Mouse (Mus musculus) heart, postnatal 10 days (tissue): ENCODE data around the gene Paip2b. TPM values are rescaled to one million over a fixed set of nuclear protein-coding genes. Genes with fewer than 3 reads are reported as not detected.
"Not testable (repeated sequence)": the region's sequence is repeated elsewhere in the genome, so short reads cannot be mapped to it uniquely, and the experiment has no call there.

Experiments
- DNase-seq, 2 experiments: peaks; one replicate each; pipeline ENCODE4 v3.0.0; 2021
- intact Hi-C: fragments of 180-260 bp; cut with DNase I; formaldehyde crosslinking; loops from one replicate; pipeline ENCODE4 v1.15.1; 2025
- total RNA-seq, 2 experiments: library from RNA; stranded (reverse); gene quantifications; 2 replicates each; pipeline ENCODE4 v1.2.3; 2021

The Paip2b gene
- total RNA-seq, 2 experiments from 2014 or later: 19.4 to 20.2 TPM

DNA sequence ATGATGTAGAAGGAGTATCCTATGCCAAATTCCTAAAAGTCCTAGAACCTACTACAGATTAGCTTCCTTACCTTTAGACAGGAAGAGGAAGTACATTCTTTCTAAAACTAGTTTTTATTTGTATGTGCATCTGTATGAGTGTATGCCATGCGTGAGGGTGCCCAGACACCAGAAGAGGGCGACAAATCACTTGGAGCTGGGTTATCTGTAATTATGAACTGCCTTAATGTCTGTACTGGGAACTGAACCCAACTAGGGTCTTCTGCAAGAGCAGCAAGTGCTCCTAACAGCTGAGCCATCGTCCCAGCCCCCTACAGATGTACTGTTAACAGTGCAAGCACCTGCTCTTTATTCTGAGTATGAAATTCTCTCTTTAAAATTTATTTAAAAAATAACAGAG is 15.7 kb downstream of the Paip2b start:
- no peak for DNase-seq
- intact Hi-C loops: no loop called here

DNA sequence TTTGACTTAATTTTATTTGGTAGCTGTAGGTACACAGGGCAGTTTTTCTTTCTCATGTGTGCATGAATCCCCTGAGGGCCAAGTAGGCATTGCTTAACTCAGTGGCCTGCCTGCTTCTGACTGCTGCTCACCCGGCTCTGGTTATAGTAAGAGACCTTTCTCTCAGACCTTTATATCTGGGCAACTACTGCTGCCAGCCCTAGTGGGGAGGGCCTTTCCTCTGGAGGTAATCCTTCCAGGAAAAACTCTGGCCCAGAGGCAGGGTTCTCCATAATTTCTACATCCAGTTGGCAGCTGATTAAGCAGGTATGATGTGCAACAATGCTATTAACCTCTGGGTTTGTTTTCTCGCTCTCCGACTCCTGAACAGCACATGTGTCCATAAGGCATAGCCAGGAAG is 28.7 kb downstream of the Paip2b start:
- no peak for DNase-seq
- intact Hi-C loops: no loop called here

DNA sequence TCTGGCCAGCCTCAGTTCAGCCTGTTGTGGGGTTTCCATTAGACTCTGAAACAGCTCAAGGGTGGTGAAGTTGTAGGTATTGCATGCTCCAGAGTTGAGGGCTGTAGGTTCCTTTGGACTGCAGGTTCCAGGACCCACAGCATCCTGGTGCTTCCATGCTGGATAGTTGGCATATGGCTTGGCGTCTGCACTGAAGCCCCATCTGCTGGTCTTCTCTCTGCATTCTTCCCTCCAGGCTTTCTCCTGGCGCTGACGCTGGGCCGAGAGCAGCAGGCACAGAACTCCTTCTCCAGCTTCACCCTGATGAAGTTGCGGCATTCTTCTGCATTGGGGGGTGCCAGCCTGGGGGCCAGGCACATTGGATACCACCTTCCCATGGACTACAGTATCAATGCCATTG is 29.5 kb downstream of the Paip2b start:
- no peak for DNase-seq

DNA sequence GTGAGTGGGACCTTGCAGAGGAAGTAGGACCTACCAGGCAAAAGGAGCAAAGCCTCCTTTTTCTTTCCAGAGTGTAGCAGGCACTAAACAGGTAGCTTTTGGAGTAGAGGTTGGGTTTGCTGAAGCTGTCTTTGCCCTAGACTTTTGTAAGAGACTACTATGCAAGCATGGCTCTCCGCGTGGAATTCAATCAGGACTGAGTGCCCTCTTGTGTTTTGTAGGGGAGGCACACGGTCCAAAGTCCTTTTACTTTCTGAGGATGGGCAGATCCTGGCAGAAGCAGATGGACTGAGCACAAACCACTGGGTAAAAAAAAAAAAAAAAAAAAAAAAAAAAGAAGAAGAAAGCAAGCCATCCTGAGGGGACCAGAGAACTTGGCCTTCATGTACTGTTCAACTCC is 34.9 kb downstream of the Paip2b start:
- intact Hi-C loops: loop anchor here (5.0 kb wide), 1 partner anchor 71 kb away; the partner anchor contains the start of gene Zfp638
- DNase-seq: no peak

More for the DNA sequence above, 29.5 kb downstream of the Paip2b start:
- intact Hi-C loops: no loop called here

DNA sequence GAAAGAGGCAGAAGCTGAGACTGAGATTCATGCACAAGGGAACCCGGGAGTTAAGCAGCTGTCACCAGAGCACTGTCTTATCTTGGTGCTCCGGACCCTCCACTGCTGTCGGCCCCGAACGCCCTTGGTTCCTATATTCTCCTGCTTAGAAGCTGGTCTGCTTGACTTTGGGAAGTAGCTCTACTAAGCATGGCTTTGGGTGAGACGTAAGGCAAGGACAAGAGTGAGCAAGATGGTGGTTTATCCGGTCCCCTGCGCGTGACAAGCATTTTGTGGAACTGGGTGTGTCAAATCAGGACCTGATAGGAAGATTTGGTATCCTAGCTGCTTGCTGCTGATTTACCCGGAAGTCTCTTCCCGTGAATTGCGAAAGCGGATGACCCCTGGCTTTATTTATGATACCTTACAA is 36.0 kb downstream of the Paip2b start:
- peak; percentile 42 to 46 for DNase-seq
- intact Hi-C loops: loop anchor here (5.0 kb wide), 1 partner anchor 72 kb away; the partner anchor contains the start of gene Zfp638

DNA sequence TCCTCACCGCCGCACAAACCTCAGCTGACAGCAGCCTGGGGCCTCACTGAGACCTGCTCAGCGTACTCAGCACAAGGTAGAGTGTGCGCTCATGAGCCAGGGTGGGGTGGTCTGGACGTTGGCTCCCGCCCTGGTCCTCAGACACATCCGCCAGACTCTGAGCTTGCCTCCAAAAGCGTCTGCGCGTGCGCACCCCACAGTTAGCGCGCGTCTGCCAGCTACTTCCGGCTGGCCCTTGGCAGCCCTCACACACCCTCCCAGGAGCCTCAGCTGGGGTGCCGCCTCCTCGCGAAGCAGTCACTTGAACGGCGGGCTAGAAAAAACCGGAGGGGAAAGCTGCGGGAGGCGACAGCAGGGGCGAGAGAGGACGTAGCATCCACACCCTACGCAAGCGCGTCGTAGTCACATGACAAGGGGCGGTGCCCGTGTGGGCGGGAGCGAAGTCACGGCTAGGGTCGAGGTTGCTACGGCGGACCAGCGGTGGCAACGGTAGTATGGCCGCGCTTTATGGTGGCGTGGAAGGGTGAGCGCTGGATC is 36.7 kb downstream of the Paip2b start, which contains the start of gene Nagk:
Gene Nagk, plus strand, starts transcription at position 223 of the 537 bp plus-strand sequence.
- peak; percentile 94 to 96 for DNase-seq
- intact Hi-C loops: loop anchor here (5.0 kb wide), 1 partner anchor 72 kb away; the partner anchor contains the start of gene Zfp638

DNA sequence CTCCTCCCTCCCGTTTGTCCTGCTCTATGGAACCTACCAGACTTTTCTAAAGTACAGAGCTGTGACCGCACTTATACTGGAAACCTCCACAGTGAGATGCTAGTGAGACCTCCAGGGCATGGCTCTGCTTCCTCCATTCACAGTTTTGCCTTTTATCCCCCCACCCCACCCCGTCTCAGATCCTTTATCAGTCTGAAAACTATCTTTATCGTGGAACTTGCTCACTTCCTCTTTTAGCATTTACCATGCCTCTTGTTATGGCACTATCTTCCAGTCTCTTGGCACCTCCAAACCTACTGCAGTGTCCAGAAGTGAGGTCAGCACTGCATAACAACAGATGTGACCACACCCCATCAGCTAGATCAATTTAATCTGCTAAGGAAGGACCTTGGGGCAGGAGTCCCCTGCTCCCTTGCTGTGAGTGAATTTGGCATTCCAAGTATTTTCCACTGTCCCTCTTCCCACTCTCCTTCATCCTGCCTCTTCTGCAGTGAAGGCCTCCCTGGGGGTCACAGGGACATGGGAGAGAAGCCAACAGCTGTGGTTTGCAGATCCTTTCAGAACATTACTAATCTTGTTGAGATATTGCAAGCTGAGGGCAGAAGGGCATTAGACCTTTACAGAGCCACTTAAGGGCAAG is 40.2 kb downstream of the Paip2b start:
- no peak for DNase-seq
- intact Hi-C loops: no loop called here

DNA sequence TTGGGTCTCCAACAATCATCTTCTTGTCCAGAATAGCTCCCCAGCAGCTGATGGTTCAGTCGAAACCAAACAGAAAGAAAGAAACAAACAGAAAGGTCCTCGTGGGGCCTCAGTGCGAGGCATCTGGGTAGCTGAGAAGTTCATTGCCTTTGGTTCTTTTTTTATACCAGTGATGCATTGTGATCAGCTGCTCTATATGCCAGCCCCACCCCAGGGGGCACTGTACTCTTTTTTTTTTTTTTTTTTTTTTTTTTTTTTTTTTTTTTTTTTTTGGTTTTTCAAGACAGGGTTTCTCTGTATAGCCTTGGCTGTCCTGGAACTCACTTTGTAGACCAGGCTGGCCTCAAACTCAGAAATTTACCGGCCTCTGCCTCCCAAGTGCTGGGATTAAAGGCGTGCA is 41.0 kb downstream of the Paip2b start:
- intact Hi-C loops: not testable (repeated sequence)

DNA sequence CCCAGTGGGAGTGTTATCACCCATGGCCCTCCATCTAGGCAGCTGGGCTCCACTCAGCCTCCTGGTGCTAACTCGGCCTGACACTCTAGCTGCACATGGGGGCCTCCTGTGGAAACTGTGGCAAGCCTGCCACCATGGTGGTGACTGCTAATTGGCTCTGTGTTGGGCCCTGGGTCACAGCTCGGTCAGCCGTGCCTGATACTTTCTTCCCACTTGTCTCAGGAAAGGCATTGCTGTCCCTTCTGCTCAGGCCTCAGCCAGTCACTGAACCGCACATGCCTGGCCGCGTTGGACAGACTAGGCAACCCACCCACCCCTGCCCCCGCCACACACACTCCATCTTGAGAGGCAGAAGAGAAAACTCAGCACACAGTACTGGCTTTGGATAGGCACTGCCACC is 43.0 kb downstream of the Paip2b start:
- intact Hi-C loops: no loop called here
- DNase-seq: no peak

More for the DNA sequence above, 41.0 kb downstream of the Paip2b start:
- not testable (repeated sequence) for DNase-seq

DNA sequence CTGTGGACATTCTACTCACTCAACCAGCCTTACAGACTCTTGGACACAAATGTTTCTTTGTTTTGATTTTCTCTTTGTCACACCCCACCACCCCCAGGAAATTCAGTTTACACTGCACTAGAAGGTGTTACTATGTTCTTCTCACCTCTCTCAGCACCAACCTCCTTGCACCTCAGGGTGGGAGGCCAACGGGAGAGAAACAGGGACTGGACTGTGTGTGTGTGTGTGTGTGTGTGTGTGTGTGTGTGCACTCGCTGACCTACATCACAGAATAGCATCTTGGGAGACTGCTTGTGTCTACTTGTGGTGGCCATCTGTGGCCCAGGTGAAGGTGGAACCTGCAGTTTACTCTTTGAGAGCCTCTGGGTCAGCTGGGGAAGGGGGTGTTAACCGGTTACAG is 45.1 kb downstream of the Paip2b start:
- intact Hi-C loops: no loop called here
- no peak for DNase-seq

DNA sequence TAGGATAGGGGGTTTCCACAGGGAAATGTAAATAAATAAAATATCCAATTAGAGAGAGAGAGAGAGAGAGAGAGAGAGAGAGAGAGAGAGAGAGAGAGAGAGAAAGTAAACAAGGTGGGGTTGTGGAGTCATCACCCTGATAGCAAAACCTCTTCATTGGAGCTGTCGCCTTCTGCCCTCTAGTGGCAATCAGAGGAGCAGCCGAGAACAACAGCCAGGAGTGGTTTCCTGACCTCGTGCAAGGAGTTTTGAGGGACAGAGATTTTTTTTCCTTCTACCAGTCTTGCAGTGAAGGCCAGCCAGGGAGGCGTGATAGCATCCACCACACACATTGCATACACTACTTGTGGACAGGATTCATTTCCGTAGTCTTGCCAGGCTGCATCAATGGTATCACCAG is 52.5 kb downstream of the Paip2b start:
- intact Hi-C loops: loop anchor here (1.0 kb wide), 1 partner anchor 21 kb away; no protein-coding TSS in a partner anchor
- DNase-seq: peak; percentile 68 to 78

DNA sequence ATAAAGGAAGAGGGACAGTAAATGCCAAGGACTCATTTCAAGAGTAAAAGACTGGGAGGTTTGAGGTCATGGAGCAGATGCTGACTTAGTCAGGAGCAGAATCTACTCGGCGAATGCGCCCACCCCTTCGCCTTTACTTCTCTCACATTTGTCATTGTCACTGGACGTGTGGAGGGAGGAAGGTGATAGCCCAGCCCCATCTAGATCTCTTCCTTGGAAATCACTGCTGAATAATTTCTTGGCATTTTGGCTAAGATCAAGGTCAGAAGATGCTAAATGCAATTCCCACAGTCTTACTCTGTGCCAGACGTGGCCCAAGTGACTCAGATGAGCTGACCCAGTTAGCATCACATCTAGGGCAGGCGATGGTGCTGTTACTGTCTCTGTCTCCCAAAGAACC is 53.2 kb downstream of the Paip2b start:
- DNase-seq: no peak
- intact Hi-C loops: no loop called here

DNA sequence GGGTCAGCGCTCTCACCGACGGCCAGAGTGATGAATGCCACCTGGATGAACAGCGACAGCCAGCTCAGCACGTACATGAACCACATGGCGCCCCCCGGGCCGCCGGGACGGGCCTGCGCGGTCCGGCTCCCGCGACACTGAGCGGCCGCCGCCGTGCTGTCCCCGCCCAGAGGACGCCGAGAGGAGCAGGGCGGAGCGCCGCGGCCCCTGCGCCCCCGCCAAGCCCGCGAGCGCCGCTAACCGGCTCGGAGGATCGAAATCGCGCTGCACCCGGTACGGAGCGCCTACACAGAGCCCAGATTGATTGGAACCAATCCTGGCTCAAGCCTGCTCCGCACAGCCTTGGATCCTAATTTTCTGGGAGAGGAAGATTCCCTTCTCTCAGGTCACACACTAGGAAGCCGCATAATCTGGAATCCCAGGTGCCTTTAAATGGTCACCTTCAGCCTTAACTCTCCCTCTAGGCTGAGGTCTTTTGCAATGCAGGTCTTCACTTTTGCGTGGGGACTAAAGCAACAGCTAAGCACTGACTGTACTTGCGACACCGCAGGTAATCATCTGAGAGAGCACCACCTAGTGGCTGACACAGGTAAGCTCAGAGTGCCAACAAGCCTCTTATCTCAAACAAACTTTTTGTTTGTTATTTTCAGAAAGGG is 55.8 kb downstream of the Paip2b start, which contains the start of gene Tex261:
Gene Tex261, minus strand, starts transcription at position 176 of the 656 bp plus-strand sequence.
- intact Hi-C loops: no loop called here

DNA sequence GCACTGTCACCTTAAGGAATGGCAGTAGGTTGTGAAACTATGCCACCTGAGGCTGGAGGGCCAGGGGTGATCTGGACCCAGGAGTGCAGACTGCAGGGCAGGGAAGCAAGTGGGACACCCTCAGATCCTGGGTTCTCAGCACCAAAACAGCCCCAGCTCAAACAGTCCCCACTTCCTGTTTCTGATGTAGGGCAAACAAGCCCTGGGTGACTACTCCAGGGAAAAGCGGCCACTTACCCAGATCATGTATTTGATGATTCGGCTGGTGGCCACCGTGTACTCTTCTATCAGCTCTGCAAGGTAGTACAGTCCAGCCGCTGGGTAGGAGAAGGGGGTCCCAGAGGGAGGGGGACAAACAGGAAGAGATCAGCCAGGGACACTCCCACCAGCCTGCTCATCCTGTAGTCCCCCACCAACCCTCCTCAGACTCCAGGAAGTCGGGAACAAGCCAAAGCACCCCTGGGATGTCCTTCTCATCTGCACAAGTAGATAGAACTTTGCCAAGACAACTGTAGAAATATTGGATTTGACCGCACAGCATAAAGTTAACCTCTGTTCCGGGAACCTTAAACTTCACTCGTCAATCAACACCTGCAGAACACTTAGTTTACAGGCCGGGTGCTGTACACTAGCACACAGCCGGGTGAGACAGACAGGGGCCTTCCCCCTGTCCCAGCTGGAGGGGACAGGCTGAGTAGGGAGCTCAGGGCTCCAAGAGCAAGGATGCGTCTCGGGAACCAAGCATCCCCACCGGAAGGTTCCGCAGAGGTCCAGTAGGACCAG is 56.6 kb downstream of the Paip2b start:
- DNase-seq: peak; percentile 30 to 54
- intact Hi-C loops: no loop called here

More for the DNA sequence above, 55.8 kb downstream of the Paip2b start, which contains the start of gene Tex261:
- peak; percentile 94 to 95 for DNase-seq

DNA sequence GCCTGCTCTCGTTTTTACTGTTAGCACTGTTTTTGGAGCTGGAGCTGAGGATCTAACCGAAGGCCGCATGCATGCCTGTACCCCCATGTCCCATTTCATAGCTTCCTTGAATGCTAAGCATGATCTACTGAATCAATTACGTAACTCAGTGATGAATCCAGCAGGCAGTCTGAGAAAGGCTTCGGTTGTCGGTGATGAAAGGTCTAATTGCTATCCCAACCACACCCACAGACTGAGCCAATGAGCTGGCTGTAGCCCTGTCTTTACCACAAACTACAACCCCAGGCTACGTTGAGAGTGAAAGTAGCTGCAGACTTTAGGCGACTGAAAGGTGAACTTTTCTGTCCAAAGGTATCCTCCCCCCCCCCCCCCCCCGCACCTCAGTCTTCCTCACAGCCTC is 57.4 kb downstream of the Paip2b start:
- intact Hi-C loops: no loop called here
- DNase-seq: no peak

DNA sequence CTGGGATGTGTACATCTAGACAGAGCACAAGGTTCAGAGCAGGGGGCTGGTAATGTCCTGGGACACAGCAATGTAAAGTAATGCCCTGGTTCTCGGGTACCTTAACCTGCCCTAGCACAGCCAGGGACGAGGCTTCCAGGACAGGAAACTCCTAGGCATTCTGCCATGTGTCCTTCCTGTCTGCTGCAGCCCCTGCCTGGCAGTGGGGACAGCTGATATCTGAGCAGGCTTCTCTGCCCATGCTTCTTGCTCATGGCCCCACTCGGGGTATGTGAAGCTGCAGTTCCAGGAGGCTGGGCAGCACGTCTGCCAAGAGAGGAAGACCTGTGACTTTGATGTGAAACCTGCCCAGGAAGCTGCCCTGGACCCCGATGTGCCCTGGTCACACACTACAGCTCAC is 63.1 kb downstream of the Paip2b start:
- intact Hi-C loops: no loop called here
- peak; percentile 44 to 62 for DNase-seq

DNA sequence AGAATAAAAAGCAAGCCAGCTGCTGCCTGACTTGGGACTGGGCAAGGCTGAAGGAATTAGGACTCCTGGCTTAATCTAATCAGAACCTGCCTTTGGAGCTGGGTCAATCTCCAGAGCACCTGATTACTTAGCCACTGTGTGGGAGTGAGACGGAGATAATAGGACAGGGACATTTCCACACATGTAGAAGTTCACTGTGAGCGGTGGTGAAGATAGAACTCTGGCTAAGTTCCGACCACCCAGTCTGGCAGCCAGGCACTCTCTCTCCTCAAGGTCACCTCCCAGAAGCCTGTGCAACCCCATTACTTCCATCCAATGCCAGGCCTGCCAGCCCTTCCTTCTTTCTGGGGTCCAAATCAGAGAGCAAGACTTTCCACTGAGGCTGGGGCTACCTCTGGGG is 64.6 kb downstream of the Paip2b start:
- peak; percentile 37 to 46 for DNase-seq
- intact Hi-C loops: no loop called here

DNA sequence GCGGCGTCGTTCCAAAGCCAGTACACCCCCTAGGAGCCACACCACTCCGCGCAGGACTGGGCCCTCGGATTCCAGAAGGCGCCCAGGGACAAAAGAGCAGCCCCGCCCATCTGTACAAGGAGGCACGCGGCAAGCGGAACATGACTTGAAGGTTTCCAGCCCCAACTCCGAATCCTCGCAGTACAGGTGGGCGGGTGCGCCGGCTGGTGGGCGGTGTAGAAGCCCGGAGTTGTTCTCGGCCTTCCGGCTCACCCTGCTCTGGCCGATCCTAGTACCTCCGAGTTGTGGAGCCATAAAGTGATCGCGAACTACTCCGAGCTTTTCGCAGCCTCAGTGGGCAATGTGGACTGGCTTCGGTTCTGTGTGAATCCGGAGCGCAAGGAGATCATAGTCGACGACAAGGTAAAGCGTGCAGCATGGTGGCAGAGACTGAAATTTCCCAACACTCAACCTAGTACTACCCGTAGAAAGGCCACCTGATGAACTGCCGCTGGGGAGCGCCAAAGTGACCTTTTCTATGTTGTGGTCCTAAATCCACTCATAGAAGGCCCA is 68.6 kb downstream of the Paip2b start:
- DNase-seq: peak; percentile 37 to 46
- intact Hi-C loops: no loop called here

DNA sequence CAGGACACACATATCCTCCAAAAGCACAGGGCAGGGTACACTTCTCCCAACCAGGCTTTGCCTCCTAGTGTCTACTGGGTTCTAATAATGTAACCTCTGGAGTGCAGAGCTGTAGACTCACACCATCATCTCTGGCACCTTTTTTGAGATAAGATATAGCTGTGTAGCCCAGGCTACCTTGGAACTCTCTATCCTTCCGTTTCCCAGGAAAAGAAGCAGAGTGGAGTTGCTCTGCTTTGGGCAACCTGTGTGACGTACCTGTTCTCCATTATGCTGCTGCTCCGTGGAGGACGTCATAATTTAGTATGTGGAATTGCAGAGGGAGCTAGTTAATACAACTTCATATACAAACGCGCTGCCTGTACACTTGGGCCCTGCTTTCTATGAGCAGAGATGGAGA is 69.2 kb downstream of the Paip2b start, which contains the start of gene Ankrd53:
Gene Ankrd53, plus strand, starts transcription at position 301 of the 400 bp plus-strand sequence.
- intact Hi-C loops: no loop called here
- no peak for DNase-seq

DNA sequence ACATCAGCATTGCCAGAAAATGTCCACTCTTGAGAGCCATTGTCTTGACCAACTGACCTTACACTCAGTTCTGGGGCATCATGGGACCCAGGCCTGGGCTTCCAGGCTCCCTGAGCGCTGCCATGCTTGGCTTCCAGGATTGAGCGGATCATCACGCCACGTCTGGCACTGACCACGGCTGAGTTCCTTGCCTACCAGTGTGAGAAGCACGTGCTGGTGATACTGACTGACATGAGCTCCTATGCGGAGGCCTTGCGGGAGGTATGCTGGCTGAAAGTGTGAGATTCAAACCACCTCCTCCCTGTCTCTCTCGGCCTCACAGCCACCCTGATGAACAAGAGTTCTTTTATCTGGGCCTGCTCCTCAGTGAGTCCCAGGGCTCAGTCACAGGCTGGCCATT is 75.5 kb downstream of the Paip2b start:
- DNase-seq: no peak
- intact Hi-C loops: no loop called here
